Mouse (Mus musculus): Measurements from ENCODE around the gene Cep170b.
A peak's percentile ranks its signal among the peaks of the same experiment; 100 is the strongest.

Cep170b gene

DNA sequence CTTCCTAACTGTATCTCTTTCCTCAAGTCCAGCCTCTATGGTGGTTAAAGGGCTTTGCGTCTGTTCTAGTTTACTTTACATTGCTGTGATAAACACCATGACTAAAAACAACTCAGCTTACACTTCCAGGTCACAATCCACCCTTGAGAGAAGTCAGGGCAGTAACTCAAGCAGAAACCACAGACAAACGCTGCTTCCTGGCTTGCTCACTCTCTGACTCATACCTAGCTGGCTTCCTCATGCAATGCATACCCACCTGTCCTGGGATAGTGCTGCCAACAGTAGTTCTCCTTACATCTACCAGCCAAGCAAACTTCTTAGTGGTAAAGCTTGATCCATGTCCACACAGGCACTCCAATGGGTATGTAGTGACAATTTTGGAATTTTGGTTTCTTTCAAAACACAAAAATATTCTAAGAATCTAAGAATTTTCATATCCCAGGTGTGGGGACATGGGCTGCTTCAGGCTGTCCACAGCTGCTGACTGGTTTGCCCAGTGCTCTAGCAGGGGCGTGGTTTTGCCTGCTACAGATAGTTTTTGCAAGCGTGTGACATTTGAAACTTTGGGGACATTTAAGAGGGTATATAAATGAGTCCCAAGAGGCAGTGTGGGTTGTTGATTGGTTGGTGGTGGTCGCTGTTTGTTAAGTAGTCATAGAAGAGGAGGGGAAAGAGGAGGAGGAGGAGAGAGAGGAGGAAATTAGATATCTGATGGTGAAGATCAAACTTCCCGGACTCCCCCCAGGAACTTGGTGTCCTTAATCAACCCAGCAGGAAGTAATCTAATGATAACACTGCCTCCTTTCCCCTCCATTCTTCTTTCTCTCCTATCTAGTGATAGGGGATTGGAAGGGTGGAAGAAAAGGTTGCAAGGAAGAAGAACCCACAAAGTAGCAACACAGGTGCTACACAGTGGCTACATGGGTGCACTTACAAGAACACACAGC, 17.6 kb upstream of the Cep170b start:
- DNase-seq (ENCODE audit: low read depth, low spot score), result no peak

DNA sequence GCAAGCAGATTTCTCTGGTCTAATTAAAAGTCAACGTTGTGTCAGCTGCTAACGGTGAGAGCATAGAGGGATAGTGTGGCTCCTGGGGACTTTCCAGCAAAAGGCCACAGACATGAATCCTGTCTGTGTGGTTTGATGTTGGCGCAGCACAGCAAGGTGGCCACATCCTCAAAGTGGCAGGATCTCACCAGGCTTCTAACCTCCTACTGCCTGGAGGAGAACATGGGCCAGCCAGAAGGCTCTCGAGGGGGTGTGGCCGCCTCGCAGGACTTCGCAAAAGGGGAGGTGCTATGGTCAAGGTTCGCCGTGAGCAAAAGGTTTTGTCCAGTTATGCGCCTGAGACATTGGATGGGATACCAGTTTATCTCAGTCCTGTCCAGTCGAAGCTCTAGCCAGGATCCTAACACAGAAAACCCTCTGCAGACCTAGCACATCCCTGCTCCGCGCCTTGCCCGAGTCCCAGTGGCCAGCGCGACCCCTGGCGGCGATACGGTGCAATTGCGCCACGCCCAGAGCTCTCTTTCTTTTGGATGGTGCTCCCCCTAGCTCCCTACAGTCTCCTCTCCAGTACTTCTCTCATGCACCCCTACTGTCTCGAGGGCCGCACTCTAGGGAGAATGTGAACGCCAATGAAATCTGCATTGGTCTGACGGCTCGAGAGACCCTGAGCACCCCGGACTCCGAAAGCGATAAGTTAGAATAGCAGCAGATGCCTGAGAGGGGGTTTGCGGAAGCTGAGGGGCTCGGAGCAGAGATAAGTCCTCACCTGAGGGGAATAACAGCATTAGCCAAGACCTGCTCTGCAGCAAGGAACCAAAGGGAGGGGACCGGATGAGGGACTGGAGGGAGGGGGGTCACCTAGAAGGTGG, 13.3 kb upstream of the Cep170b start:
- DNase-seq (ENCODE audit: low read depth, low spot score), result peak; percentile 84

DNA sequence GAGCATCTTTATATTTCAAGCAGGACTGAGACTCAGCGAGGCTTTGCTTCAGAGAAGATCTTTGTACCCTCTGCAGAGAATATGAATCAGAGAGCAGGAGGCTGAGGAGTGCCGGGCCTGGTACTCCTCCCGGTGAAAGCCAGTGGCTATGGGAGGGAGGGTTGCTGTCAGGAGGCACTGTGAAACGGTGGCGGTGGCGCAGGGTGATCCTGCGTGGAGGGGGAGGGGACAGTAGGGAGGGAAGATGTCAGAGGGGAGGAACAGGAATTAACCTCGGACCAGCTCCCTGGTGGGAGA, 12.7 kb upstream of the Cep170b start:
- no peak for DNase-seq (ENCODE audit: low read depth, low spot score)

DNA sequence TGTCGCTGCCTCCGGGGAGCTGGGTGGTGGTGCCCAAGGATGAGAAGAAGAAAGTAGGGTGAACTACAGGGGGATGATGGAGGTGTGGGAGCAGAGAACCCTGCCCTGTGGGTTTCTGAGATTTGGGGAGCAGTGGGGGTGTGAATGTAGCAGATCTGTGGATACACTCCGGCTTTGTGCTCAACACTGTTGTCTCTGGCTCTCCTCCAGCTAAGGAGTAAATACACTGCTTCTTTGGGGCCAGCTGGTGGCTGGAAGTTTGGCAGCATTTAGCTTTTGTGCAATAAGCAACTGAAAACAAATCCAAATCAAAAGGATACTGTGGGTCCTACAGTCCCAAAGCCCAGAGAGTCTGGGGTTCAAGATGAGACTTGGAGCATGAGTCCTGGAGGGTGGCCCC, 6.3 kb upstream of the Cep170b start:
- no peak for DNase-seq (ENCODE audit: low read depth, low spot score)

DNA sequence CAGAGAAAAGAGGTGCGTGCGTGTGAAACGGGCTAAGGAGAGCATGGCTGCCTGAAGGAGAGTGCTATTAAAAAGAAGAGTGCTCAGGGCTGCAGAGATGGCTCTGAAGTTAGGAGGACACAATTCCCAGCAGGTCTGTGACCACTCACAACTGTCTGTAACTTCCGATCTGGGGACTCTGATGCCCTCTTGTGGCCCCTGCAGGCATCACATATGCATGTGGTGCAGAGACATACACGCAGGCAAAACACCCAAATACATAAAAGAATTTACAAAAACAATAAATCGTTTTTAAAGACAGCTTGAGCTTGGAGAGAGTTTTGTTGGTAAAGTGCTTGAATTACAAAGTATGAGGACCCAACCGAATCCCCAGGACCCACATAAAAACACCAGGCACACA, 3.1 kb upstream of the Cep170b start:
- peak; percentile 65 for DNase-seq (ENCODE audit: low read depth, low spot score)

DNA sequence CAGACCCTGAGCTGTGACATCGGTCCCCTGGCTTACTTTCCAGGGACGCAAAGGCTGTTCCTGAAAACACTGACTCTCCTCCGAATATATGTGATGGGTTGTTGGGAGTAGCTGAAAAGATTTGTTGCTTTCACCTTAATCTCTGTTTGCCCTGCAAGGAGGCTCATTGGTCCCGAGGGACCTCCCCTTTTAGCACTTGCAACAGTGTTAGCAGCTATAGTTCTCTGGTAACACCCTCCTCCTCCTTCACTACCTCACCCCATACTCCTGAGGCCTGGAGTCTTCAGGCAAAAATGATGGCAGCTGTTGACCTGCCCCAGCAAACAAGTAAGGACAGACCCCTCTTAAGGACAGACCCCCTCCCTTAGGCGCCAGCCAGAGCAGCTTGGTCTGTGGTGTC, 1.3 kb upstream of the Cep170b start:
- no peak for DNase-seq (ENCODE audit: low read depth, low spot score)

DNA sequence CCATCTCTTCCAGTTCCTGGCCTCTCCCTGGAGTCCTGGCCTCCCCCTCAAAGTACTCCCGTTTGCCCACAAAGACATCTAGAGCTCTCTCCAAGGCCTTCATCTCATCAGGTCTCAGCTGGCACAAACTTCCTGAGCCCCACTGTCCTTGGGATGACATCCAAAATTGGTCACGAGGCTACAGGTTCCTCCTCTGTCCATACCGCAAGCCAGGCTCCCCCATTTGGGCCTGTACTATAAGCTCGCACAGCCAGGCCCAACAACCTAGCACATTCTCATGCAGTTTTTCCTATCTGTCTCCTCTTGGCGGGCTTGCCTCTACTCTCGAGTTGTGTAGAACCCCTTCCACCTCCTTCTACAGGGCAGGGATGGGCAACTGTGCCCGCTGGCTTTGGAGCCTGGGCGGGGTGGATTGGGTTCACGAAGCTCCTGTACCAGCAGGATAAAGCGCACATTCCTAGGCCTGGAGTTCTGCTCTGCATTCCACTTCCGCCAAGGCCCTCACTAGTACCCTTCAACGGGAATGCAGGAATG, 702 bp downstream of the Cep170b start:
- DNase-seq (ENCODE audit: low read depth, low spot score), result peak; percentile 56

DNA sequence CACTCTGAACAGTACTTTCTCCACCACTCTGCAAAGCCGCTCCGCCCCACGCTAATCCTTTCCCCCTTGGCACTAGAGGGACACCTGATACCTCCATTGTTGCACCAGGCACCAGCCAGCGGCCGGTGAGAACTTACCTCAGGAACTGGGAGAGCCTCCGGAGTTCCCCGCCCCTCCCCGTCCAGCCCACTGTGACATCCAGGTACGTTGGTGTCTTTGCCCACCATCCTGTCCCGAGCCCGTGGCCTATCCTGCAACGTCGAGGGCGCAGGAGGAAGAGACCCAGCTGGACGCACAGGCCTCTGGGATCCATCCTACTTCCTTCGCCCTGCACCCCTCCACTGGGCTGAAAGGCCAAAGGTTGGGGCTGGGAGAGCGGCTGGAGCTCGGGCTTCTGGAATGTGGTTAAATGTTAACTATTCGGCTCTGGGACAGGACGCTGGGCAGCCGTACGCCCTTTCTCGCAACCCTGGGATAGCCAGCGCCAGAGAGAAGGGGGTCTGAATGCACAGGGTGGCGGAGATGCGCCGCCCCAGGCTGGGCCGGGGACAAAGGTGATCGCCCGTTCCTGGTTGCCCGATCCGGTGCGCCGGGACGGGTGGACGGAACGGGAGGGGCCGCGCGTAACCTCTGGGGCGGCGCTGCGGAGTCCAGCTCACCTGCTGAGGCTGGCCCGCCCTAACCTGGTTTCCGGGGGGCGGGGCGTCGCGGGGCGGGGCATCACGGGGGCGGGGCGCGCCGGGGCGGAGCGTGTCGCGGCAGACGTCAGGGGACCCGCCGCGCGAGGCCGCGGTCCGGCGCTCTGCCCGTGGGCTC, 1.4 kb downstream of the Cep170b start:
- no peak for DNase-seq (ENCODE audit: low read depth, low spot score)

DNA sequence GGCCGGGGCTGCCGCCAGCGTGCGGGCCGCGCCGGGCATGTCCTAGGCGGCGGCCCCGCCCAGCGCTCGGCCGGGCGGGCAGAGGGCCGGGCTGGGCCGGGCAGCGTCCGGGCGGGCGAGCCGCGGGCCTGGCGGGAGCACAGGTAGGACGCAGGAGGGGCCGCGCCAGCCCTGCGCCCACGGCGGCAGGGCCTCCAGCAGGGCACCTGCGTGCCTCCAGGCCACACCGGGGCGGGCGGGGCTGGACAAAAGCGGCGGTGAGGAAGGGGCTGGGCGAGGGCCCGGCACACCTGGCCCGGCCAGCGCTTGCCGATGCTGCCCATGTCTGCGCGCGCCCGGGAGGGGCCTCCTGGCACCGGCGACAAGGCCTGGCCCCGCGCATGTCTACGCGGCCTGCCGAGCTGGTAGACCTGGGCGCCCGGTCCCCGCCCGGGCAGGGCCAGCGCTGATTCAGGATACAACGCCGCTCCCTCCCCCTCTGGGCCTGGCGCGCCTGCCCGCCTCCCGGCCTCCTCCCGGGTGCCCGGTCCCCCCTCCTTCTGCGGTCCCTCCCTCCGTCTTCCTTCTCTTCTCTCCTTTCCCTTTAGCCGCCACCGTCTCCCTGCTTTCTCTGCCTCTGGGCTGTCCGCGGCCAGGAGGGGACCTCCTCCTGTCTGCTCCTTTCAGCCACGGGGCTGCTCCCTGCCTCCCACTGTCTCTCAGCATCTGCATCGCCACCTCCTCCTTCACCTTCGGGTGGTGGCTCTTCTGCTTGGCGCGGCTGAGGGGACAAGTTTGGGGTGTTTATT, 2.2 kb downstream of the Cep170b start:
- DNase-seq (ENCODE audit: low read depth, low spot score), result no peak

DNA sequence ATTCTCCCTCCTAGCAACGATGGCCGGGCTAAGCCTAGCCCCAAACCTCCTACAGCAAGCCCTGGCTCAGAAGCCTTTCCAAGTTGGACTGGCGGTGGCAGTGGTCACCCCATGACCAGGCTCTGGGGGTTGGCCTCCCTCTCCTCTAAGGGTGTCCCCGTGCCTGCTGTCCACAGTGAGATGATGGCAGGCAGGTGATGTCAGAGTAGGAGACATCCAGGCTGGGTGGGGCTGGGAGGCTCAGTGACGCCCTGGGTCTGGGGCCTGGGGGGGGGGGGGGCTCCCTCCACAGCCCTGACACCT, 2.7 kb downstream of the Cep170b start:
- DNase-seq (ENCODE audit: low read depth, low spot score), result no peak

DNA sequence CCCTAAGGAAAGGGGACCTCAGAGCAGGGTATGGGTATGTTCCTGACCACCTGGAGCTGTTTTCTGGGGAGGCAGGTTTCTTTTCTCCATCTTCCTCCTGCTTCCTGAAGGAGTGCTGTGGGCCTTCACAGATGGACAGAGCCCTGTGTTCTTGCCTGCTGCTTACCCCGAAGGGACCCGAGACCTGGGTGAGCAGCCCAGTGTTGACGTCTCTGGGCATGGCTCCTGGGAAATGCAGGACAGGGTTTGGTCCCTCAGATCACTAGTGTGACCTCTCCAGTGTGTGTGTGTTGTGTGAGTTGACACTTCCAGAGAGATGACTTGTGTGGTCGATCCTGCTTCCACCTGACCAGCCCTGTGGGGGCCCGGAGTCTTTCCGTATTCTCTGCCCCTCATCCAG, 3.2 kb downstream of the Cep170b start:
- no peak for DNase-seq (ENCODE audit: low read depth, low spot score)

DNA sequence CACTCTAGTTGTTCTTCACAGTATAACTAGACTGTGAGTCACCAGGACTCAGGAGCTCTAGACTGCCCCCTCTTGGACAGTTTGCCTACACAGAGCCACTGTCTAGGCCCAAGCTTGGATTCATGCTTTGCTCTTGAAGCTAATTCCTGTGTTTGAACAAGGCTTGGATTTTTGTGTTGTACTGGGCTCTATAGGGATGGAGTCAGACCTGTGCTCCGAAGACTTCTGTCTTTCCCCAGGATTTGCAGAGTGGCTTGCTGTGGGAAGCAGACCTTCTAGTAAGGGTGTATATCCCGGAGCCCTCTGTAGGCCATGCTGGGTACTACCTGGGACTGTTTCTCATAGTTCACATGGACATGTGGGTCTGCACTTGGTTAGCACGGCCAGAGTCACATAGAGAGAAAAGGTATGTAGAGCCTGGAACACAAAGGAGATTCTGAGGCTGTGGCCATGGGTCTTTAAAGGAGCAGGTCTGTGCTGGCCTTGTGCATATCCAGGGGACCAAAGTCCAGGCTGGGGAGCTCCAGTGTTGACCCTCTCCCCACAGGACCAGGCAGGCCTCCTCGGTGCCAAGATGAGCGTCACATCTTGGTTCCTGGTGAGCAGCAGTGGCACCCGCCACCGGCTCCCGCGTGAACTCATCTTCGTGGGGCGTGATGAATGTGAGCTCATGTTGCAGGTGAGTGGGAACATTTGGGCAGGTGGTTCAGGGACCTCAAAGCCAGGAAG, 4.0 kb downstream of the Cep170b start:
- DNase-seq (ENCODE audit: low read depth, low spot score), result peak; percentile 76

DNA sequence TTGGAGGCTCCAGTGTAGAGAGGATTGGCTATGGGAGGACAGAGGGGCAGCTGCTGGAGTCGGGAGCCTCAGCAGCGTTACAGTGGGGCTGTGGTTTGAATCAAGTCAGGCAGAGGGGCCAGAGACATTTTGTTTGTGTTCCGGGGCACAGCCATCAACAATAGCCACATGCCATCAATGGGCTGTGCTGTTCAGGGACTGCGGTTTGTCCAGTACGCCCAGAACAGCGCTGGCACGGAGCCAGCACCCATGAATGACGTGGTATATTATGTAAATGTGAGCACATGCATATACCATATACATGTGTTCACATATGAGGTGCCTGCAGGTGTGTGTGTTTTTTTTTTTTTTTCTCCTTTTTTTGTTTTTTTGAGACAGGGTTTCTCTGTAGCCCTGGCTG, 7.5 kb downstream of the Cep170b start:
- no peak for DNase-seq (ENCODE audit: low read depth, low spot score)

DNA sequence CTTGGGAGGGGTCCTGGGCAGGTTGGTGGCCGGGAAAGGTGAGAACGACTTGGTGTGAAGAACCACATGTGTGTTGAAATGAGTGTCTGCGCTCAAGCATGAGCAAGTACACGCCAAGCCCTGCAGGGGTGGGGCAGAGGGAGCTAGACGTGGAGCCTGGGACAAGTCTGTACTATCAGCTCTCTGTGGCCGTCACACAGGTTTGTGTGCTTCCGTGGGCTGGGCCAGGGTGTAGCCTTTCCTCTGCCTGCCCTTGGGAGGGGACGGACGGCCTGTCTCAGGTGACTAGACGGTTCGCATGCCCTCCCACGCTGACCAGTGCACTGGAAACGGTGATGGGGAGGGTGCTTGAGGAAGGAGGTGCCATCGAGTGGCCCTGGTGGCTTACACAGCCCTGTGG, 10.6 kb downstream of the Cep170b start:
- DNase-seq (ENCODE audit: low read depth, low spot score), result no peak

DNA sequence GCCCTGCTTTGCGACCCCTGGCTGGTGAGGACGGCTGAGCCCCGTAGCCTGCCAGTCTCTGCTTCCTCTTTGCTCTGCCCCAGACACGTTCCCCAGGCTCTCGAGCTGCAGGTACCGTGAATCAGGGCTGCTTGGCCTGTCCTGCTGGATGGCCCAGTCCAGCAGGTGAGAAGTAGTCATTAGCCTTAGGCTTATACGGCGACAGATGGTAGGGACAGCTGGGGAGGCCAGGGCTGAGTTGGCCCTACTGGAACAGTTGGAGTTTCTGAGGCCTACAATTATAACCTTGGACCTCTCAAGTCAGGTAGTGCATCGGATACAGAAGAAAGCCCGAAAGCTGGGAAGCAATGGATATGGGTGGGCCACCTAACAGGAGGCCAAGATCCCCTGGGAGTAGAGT, 12.3 kb downstream of the Cep170b start:
- DNase-seq (ENCODE audit: low read depth, low spot score), result no peak

DNA sequence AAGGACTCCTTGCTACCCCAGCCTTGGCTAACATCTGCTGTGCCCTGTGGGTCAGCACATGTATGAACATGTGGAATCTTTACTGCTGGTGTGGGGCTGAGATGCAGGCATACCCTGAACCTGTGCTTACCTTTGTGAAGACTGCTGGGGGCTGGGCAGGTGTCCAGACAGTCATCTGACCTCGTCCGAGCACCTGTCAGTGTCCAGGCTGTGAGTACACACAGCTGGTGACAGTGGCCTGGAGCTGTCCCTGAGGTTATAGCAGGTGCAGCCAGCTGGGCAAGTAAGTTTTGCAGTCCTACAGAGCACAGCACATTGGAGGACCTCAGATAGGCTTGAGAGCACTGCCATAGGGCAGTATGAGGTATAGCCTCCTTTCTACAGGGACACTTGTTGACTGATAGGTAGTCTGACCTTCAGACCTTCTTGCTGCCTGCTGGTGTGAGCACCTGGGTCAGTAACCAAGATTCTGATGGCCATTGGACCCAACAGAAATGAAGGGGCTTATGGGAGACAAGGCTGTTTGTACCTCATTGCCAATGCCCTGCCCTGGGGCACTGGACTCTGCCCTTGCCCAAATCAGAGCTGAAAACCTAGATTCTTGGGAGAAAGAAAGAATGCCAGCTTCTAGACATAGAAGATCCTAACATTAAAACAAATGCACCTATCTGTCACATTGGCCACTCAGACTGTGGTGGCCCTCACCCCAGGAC, 14.0 kb downstream of the Cep170b start:
- DNase-seq (ENCODE audit: low read depth, low spot score), result no peak

DNA sequence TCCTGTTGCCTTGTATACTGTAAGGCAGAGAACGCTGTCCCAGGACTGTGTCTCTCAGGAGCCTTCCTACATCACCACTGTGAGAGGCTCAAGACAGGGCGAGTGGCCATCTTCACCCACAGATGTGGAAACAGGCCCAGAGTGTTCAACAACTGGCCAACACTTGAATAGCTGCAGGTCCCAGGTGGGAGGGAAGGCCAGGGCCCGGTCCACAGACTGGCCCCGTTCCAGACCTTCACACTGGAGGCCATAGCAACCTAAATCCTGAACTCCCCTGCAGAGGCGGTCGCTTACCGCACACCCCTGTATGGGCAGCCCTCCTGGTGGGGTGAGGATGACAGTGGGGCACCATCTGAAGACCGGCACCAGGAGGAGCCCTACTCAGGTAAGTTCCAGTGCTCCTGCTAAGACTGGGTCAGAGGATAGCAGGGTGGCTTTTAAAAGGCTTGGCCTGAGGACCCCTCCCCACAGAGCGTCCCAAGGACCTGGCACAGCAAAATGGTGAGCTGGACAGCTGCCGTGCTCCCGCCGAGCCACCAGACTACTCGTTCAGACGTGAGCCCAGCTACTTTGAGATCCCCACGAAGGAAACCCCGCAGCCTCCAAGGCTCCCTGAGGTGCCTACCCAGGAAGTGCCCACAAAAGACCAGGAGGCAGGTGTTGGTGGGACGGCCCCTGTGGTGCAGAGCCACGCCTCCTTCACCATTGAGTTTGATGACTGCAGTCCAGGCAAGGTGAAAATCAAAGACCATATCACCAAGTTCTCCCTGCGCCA, 14.8 kb downstream of the Cep170b start:
- DNase-seq (ENCODE audit: low read depth, low spot score), result no peak

DNA sequence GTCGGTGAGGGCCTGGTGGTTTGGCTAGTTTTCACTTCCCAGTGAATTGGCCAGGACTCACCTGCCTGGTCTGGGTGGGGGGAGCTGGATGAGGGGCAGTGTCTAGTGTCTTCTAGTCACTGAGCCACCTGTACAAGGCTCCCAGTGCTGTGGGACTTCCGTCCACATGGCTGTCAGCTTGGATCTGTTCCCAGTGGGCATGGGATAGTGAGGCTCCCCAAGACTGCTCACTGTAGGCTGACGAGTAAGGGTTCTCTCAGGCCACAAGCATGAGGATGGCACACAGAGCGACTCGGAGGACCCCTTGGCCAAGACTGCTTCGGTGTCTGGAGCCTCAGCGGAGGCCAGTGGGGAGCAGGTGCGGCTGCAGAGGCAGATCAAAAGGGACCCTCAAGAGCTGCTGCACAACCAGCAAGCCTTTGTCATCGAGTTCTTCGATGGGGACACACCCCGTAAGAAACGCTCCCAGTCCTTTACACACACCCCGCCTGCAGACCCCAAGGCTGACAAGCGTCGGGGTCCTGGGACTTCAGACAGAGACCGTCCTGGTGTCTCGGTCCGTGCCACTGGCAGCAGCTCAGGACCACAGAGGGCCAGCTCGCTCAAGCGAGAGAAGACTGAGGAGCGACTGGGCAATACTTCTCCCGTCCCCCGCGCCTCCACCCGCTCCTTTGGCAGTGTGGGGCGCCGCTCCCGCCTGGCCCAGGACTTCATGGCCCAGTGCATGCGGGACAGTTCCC, 15.8 kb downstream of the Cep170b start:
- DNase-seq (ENCODE audit: low read depth, low spot score), result no peak

DNA sequence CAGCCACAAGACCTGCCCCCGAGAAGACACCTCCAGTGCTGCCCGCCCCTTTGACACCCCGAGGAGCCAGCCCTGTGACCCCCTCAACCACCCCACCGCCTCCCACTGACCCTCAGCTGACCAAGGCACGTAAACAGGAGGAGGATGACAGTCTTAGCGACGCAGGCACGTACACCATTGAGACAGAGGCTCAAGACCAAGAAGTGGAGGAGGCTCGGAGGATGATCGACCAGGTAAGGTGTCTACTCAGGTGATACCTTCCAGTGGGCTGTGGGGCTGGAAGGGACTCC, 16.3 kb downstream of the Cep170b start:
- no peak for DNase-seq (ENCODE audit: low read depth, low spot score)
